Mouse (Mus musculus) C2C12 (cell line): Measurements from ENCODE around the gene Sc5d.

Source experiments
- CEBPB ChIP-seq: IDR thresholded peaks from one replicate; pipeline ENCODE4 v1.6.1; 2011; ENCODE audit warnings: low read depth, mild to moderate bottlenecking, control low read depth, moderate library complexity
- CTCF ChIP-seq: IDR thresholded peaks from one replicate; pipeline ENCODE4 v1.5.1; 2011; ENCODE audit not compliant: control insufficient read depth, insufficient read depth, insufficient read length
- MAX ChIP-seq: IDR thresholded peaks from one replicate; pipeline ENCODE4 v1.6.1; 2011; ENCODE audit warnings: mild to moderate bottlenecking, control low read depth

DNA sequence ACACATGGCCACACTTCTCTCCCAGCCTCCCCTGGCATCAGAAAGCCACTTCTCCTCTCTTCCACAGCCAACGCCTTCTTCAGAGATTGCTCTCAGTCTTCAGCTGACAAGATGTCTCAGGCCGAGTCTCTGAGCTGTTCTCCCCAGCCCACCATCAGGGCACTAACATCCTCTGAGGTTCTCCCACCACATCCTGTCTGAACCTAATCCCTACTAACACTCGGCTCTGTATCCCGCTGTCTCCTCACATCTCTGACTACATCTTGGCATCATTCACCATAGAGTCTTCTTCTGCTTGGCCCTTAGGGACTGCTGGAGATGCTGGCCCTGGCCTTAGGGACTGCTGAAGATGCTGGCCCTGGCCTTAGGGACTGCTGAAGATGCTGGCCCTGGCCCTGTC is 25.2 kb downstream of the Sc5d start:
- no peak for TF ChIP-seq CTCF
- no peak for TF ChIP-seq CEBPB
- TF ChIP-seq MAX: no peak
